Mouse (Mus musculus) stomach, embryonic 15.5 days (tissue): ENCODE results near the gene Gstk1. TPM values are rescaled to one million over a fixed set of nuclear protein-coding genes. Genes with fewer than 3 reads are reported as not detected.

Experiments used
- ATAC-seq: fragments of 200-750 bp; cut with Nextera tagmentation; 2 replicates; pipeline ENCODE4 v1.8.0; 2017; ENCODE audit warnings: low read depth, moderate number of reproducible peaks, moderate TSS enrichment; ENCODE audit not compliant: insufficient read depth, low FRiP score
- H3K27ac ChIP-seq: fragments of 300-500 bp; sonication (generic); 2 replicates; pipeline ENCODE4 v1.5.1; 2015; ENCODE audit warnings: mild to moderate bottlenecking, inconsistent platforms
- H3K27me3 ChIP-seq: fragments of 300-500 bp; sonication (generic); replicated peaks from 2 replicates; pipeline ENCODE4 v1.6.1; 2015; ENCODE audit warnings: inconsistent platforms
- H3K36me3 ChIP-seq: fragments of 300-500 bp; sonication (generic); 2 replicates; pipeline ENCODE4 v1.6.1; 2015; ENCODE audit warnings: inconsistent platforms
- H3K4me1 ChIP-seq: fragments of 300-500 bp; sonication (generic); 2 replicates; pipeline ENCODE4 v1.6.1; 2015; ENCODE audit warnings: inconsistent platforms
- H3K4me2 ChIP-seq: fragments of 300-500 bp; sonication (generic); 2 replicates; pipeline ENCODE4 v1.6.1; 2015; ENCODE audit warnings: mild to moderate bottlenecking, inconsistent platforms
- H3K4me3 ChIP-seq: fragments of 300-500 bp; sonication (generic); replicated peaks from 2 replicates; pipeline ENCODE4 v1.5.1; 2015; ENCODE audit warnings: inconsistent platforms
- H3K9ac ChIP-seq: fragments of 300-500 bp; sonication (generic); 2 replicates; pipeline ENCODE4 v1.6.1; 2015; ENCODE audit warnings: inconsistent platforms
- H3K9me3 ChIP-seq: fragments of 300-500 bp; sonication (generic); 2 replicates; pipeline ENCODE4 v1.6.1; 2016; ENCODE audit warnings: inconsistent platforms
- WGBS: fragments of 180-500 bp; shearing (Covaris S2); methylation state at CpG from one replicate; pipeline ENCODE4 v1.1.7; 2015; 5-methylcytosine and 5-hydroxymethylcytosine counted together
- polyA plus RNA-seq: library from polyadenylated mRNA; unstranded; fragments of >200 nt; fragmentation: Nextera tagmentation; extraction: Ambion mirVana; gene quantifications from 2 replicates; pipeline ENCODE4 v1.2.1, GENCODE M21; 2015

The Gstk1 gene
- polyA plus RNA-seq, 1 experiment from 2014 or later, result 19.1 TPM

DNA sequence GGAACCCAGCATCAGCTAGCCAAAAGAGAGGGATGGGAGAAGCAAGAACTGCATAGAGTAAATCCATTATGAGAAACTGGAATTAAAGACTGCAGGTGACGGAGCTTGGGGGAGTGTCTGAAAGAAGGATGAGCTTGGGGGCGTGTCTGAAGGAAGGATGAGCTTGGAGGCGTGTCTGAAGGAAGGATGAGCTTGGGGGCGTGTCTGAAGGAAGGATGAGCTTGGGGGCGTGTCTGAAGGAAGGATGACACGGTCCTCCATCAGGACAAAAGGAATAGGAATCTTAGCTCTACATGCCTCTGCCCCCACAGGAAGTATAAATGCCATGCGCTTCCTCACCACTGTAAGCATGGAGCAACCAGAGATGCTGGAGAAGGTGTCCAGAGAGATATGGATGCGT, 1.4 kb downstream of the Gstk1 start:
- ATAC-seq, result no peak
- H3K27me3 ChIP-seq, result no peaks in the 10 kb centered on the region
- no peaks in the 10 kb centered on the region for H3K9me3 ChIP-seq
- H3K4me3 ChIP-seq, result no peak overlapping the region
- H3K4me1 ChIP-seq, result peaks cover 5% of the 10 kb centered on the region; the same call in 1 of the 2 replicates
- no peaks in the 10 kb centered on the region for H3K36me3 ChIP-seq
- no peak overlapping the region for H3K9ac ChIP-seq
- WGBS, result 17% methylated on average over 8 of the region's 8 CpGs
- H3K27ac ChIP-seq, result no peak overlapping the region
- H3K4me2 ChIP-seq, result 0 out of 2 replicates have a peak overlapping the region, but pooled peaks have one; percentile 10

DNA sequence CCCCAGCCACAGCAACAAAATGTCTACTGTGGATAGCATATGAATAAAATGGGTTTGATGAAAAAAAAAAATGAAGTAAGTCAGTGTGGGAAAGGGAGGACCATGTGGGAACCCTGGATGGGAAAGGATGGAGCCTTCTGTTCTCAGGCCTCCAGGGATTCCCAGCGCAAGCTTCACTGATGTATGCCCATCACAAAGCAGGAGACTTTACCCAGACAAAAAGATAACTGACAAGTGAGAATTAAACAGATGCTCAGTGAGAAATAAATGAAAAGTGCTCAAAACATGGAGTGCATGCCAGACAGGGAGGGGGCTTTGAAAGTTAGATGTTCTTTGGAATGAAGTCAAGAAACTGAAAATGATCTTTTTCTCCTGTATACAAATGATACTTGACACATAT, 2.2 kb downstream of the Gstk1 start:
- Histone ChIP-seq H3K27me3 (no peaks in the 10 kb centered on the region), H3K9me3 (no peaks in the 10 kb centered on the region), H3K4me3 (no peak overlapping the region), H3K9ac (no peak overlapping the region), H3K4me2 (no peak overlapping the region), H3K27ac (no peak overlapping the region), H3K36me3 (no peaks in the 10 kb centered on the region), H3K4me1 (peaks cover 5% of the 10 kb centered on the region; the same call in 1 of the 2 replicates)
- WGBS, result 78% methylated on average over 1 of the region's 1 CpGs
- ATAC-seq, result no peak

GRCm38 (mm10) chr6:42251791-42252190, 6.1 kb downstream of the Gstk1 start:
- Histone ChIP-seq H3K9me3 (no peaks in the 10 kb centered on the region), H3K27ac (no peak overlapping the region), H3K27me3 (no peaks in the 10 kb centered on the region), H3K4me1 (no peaks in the 10 kb centered on the region), H3K36me3 (no peaks in the 10 kb centered on the region), H3K9ac (no peak overlapping the region), H3K4me2 (no peak overlapping the region), H3K4me3 (no peak overlapping the region)
- ATAC-seq, result no peak
- 78% methylated on average over 4 of the region's 4 CpGs for WGBS

GRCm38 (mm10) chr6:42253103-42253502, 7.4 kb downstream of the Gstk1 start:
- Histone ChIP-seq H3K27ac (no peak overlapping the region), H3K9me3 (no peaks in the 10 kb centered on the region), H3K4me1 (0 out of 2 replicates have a peak, but pooled peaks cover 3% of the 10 kb centered on the region), H3K9ac (no peak overlapping the region), H3K4me3 (no peak overlapping the region), H3K27me3 (no peaks in the 10 kb centered on the region), H3K4me2 (no peak overlapping the region), H3K36me3 (no peaks in the 10 kb centered on the region)
- no peak for ATAC-seq
- WGBS, result 90% methylated on average over 2 of the region's 2 CpGs

- WGBS, result 16% methylated on average over 11 of the region's 11 CpGs
These were observed 11.6 kb downstream of the Gstk1 start for GRCm38 (mm10) chr6:42257303-42257863.

GRCm38 (mm10) chr6:42260430-42260829, 14.7 kb downstream of the Gstk1 start:
- 0 out of 2 replicates have a peak, but pooled peaks cover 3% of the 10 kb centered on the region for H3K4me1 ChIP-seq
- no peak overlapping the region for H3K4me3 ChIP-seq
- no peak overlapping the region for H3K9ac ChIP-seq
- WGBS, result 45% methylated on average over 6 of the region's 6 CpGs
- no peak overlapping the region for H3K27ac ChIP-seq
- H3K36me3 ChIP-seq, result no peaks in the 10 kb centered on the region
- no peaks in the 10 kb centered on the region for H3K9me3 ChIP-seq
- ATAC-seq, result no peak
- no peaks in the 10 kb centered on the region for H3K27me3 ChIP-seq
- H3K4me2 ChIP-seq, result no peak overlapping the region

More at GRCm38 (mm10) chr6:42257303-42257863, 11.6 kb downstream of the Gstk1 start:
- no peak overlapping the region for H3K27ac ChIP-seq
- no peaks in the 10 kb centered on the region for H3K36me3 ChIP-seq
- H3K4me1 ChIP-seq, result 0 out of 2 replicates have a peak, but pooled peaks cover 3% of the 10 kb centered on the region
- no peak overlapping the region for H3K9ac ChIP-seq
- H3K4me2 ChIP-seq, result peak overlapping the region; percentile 19
- H3K27me3 ChIP-seq, result no peaks in the 10 kb centered on the region
- peak; percentile 55; the same call in 1 of the 2 replicates for ATAC-seq
- no peaks in the 10 kb centered on the region for H3K9me3 ChIP-seq
- H3K4me3 ChIP-seq, result no peak overlapping the region

DNA sequence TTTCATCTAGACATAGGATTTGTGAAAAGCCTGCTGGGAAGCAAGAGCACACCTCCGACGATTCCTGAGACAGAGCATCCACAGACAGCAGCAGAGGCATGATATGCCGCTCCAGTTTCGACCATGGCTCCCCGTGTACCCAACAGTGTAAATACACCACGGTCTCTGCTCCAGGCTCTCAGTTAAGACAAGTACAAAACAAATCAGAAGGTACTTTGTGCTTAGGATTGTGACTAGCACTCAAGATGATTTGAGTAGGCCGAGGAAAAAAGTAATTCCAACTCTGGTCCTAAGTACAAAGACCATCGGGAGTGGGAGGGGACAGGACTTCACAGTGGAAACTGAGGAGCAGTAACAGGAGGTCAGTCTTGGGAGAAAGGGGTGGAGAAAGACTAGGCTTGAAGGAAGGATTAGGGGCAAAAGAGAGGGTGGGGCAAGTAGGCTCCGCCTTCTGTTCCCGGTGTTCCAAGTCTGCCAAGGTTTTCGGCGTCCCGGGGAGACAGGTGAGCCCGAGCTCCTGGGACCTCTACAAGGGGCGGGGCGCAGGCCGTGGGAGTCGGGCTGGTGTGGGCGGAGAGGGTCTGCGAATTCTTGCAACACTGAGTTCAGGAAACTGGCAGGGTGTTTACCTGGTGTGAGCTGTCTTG, 15.9 kb downstream of the Gstk1 start, which contains the start of gene Tmem139:
Gene Tmem139, plus strand, starts transcription at position 447 of the 647 bp plus-strand sequence.
- peak within 1 kb of the TSS; percentile 41 for H3K4me2 ChIP-seq
- no peaks in the 10 kb centered on the region for H3K36me3 ChIP-seq
- H3K4me1 ChIP-seq, result 0 out of 2 replicates have a peak, but pooled peaks cover 3% of the 10 kb centered on the region
- 15% methylated on average over 20 of the region's 20 CpGs for WGBS
- H3K9me3 ChIP-seq, result no peaks in the 10 kb centered on the region
- ATAC-seq, result no peak
- peak within 1 kb of the TSS; percentile 14; the same call in 1 of the 2 replicates for H3K27ac ChIP-seq
- H3K9ac ChIP-seq, result no peak within 1 kb of the TSS
- peak within 1 kb of the TSS; percentile 9; the same call in 1 of the 2 replicates for H3K4me3 ChIP-seq
- no peaks in the 10 kb centered on the region for H3K27me3 ChIP-seq

GRCm38 (mm10) chr6:42264626-42265312, 19.0 kb downstream of the Gstk1 start, which contains the start of gene Casp2:
Gene Casp2, plus strand, starts transcription at chr6:42264985.
- Histone ChIP-seq H3K27ac (peak within 1 kb of the TSS; percentile 94), H3K4me2 (peak within 1 kb of the TSS; percentile 77), H3K4me1 (peaks cover 2% of the 10 kb centered on the region; the same call in 1 of the 2 replicates), H3K4me3 (peak within 1 kb of the TSS; percentile 90), H3K9ac (peak within 1 kb of the TSS; percentile 91), H3K36me3 (peaks cover 24% of the 10 kb centered on the region), H3K27me3 (no peaks in the 10 kb centered on the region), H3K9me3 (no peaks in the 10 kb centered on the region)
- peak; percentile 98 for ATAC-seq
- under 1% methylated on average over 51 of the region's 51 CpGs for WGBS

DNA sequence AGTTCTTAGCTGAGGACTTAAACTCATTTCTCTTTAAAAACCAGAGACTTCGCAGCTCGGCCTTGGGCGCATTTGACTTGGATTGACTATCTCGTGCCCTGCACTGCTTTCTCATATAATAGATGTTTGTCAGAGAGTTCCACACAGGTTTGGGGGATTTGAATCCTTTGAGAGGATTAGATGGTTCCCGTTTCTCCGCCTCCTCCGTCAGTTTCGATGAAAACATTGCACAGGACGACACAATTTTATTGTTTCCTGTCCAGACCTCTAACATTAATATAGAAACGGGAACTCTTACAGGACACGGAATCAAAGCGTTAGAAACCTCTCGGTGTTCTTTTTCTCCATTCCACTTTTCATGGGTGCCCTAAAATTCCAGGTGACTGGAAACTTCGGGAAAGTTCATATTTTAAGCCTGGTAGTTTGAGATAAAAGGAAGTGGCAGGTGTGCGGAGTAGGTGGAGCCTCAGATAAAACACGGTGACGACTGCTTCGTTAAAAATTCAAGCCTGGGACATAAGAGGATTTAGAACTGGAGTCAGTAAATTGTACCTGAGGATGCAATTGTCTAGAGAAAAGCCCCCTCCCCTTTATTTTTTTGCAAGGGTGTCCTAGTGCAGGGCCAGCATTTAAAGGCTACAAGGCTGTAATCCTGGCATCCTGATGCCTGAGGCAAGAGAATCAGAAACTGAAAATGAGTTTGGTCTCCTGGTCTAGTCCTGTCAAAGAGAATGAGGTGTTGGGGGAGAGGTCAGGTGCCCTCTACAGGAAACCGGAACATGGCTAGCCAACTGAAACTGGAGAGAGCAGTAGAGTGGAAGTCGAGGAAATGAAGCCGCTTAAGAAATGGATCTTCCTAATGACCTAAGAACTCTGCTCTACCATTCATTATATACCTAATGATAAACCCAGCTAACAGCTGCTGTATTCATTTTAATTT, 19.9 kb downstream of the Gstk1 start:
- H3K9ac ChIP-seq, result peak overlapping the region; percentile 91
- no peak for ATAC-seq
- peak overlapping the region; percentile 94 for H3K27ac ChIP-seq
- no peaks in the 10 kb centered on the region for H3K9me3 ChIP-seq
- H3K4me3 ChIP-seq, result peak overlapping the region; percentile 90
- under 1% methylated on average over 21 of the region's 21 CpGs for WGBS
- H3K4me2 ChIP-seq, result peak overlapping the region; percentile 77
- no peaks in the 10 kb centered on the region for H3K27me3 ChIP-seq
- peaks cover 29% of the 10 kb centered on the region for H3K36me3 ChIP-seq
- H3K4me1 ChIP-seq, result peaks cover 2% of the 10 kb centered on the region; the same call in 1 of the 2 replicates

DNA sequence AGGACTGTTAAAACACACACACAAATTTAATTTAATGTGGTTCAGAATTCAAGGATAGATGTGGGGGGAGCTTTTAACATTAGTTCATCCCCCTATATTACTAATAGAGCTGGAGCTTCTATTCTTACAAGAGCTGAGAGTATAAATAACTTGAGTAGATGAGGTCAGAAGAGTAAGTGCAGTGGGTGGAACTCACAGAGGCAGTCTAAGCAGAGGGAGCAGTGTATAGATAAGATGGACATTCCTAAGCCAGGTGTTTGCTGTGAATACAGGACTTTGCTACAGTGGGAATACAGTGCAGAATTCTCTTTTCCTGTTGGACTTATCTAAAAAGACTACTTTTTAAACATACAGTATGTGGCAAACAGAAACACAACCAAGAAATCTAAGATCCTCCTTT, 25.1 kb downstream of the Gstk1 start:
- Histone ChIP-seq H3K27me3 (no peaks in the 10 kb centered on the region), H3K36me3 (peaks cover 39% of the 10 kb centered on the region)

GRCm38 (mm10) chr6:42276151-42276550, 30.4 kb downstream of the Gstk1 start:
- H3K4me2 ChIP-seq, result no peak overlapping the region
- H3K36me3 ChIP-seq, result peaks cover 56% of the 10 kb centered on the region
- H3K27me3 ChIP-seq, result no peaks in the 10 kb centered on the region
- 52% methylated on average over 2 of the region's 2 CpGs for WGBS
- H3K27ac ChIP-seq, result no peak overlapping the region
- no peaks in the 10 kb centered on the region for H3K4me1 ChIP-seq
- H3K4me3 ChIP-seq, result no peak overlapping the region
- H3K9me3 ChIP-seq, result no peaks in the 10 kb centered on the region
- no peak for ATAC-seq
- H3K9ac ChIP-seq, result no peak overlapping the region

More for the DNA sequence above, 25.1 kb downstream of the Gstk1 start:
- no peak overlapping the region for H3K4me2 ChIP-seq
- H3K9ac ChIP-seq, result no peak overlapping the region
- no peak for ATAC-seq
- no peak overlapping the region for H3K27ac ChIP-seq
- H3K4me1 ChIP-seq, result peaks cover 2% of the 10 kb centered on the region; the same call in 1 of the 2 replicates
- H3K9me3 ChIP-seq, result no peaks in the 10 kb centered on the region
- no peak overlapping the region for H3K4me3 ChIP-seq
